Mouse (Mus musculus) ES-E14 (cell line): ENCODE data around the gene Olfm1.

Experiments
- CHD2 ChIP-seq: IDR thresholded peaks from 2 replicates; pipeline ENCODE4 v1.6.1; 2014; ENCODE audit warnings: mild to moderate bottlenecking, low read depth, low read length, inconsistent platforms
- HCFC1 ChIP-seq: IDR thresholded peaks from 2 replicates; pipeline ENCODE4 v1.6.1; 2012; ENCODE audit warnings: low read length, inconsistent platforms, borderline replicate concordance; ENCODE audit not compliant: insufficient read depth
- MAFK ChIP-seq: IDR thresholded peaks from 2 replicates; pipeline ENCODE4 v1.6.1; 2014; ENCODE audit warnings: mild to moderate bottlenecking, low read depth, low read length, inconsistent platforms; ENCODE audit not compliant: insufficient read depth

- TF ChIP-seq MAFK (no peak), HCFC1 (no peak), CHD2 (no peak)
Measured at GRCm38 (mm10) chr2:28173225-28174141, 19.3 kb upstream of the Olfm1 start.
